Mouse (Mus musculus) frontal cortex, postnatal 36 days (tissue): ENCODE data around the gene Rufy4.

Experiments
- DNase-seq, 2 experiments: peaks; one replicate each; pipeline ENCODE4 v3.0.0; 2022; ENCODE audit warnings: low spot score in 2 of 2

Rufy4 gene

DNA sequence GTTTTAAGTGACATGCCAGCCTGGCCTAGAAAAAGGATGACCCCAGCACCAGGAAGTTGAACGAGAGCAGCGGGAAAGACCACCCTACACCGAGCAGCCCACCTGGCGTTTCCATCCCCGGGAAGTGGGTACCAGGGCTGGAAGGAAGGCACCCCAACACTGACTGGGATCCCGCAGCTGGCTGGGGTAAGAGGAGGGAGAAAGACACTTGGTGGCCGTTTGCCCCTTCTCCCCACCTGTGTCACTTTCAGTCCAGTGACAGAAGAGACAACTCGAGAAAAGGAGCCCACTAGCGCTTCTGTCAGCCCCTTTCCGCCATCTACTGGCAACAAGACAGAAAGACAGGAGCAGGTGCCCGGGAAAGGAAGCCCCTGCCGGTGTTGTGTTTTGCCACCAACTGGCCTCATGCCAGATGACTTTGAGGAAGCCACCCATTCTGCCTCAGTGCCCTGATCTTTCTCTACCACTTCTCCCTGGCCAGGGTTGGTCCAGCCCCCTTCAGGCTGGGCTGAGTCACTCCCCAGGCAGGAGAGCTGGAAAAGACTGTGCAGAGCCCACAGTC is at the start of gene Rufy4:
Gene Rufy4 (plus strand): TSS at position 551 of the 562 bp plus-strand sequence.
- DNase-seq = peak; percentile 48 to 53

DNA sequence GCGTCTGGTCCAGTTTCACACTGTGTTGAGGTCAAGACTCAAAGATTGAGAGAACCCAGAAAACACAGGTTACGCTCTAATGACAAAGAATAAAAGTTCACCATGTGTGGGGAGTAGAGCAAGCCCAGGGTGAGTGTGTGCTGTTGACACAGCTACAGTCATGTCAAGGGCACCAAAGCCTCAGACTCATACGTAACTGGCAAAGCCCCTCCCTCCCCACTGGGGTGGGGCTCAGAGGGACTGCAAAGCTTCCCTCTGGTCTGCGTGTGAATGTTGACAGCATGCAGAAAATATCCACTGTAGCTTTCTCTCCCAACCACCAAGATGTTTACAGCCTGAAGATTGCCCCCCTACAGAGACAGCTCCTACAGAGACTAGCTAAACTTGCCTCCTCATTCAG is 49.1 kb upstream of the Rufy4 start:
- no peak for DNase-seq

DNA sequence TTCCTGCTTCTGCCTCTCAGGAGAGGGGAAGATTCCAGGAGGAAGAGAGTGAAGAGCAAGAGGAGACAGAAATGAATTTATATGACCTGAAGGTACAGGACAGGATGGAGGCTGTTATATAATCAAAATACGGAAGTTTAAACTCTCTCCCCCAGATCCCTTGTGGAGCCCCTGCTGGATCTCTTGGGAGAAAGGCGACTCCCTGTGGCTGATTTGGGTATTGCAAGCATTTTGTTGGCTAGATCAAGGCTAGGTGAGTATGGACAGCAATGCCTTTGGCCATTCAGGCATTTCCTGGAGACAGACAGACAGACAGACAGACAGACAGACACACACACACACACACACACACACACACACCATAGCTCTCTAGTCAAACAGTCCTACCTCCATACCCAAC is 48.0 kb upstream of the Rufy4 start:
- DNase-seq = peak; percentile 74

DNA sequence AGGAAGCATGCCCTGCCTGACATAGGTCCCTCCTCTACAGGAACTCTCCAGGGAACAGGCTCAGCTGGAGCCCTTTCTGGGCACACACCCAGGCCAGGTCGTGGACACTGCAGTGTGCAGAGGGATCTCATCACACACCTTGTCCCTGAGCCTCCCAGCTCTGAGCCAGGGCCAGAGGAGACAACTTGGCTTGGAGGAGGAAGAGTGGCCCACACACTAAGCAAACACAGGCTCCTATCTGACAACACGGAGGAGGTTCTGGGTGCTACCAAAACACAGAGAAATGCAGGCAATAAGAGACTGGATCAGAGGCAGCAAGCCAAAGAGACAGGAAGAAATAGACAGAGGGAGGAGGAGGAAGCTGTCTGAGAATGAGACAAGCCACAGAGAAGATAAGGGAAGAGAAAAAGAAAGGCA is 43.8 kb upstream of the Rufy4 start:
- peak; percentile 39 to 41 for DNase-seq

DNA sequence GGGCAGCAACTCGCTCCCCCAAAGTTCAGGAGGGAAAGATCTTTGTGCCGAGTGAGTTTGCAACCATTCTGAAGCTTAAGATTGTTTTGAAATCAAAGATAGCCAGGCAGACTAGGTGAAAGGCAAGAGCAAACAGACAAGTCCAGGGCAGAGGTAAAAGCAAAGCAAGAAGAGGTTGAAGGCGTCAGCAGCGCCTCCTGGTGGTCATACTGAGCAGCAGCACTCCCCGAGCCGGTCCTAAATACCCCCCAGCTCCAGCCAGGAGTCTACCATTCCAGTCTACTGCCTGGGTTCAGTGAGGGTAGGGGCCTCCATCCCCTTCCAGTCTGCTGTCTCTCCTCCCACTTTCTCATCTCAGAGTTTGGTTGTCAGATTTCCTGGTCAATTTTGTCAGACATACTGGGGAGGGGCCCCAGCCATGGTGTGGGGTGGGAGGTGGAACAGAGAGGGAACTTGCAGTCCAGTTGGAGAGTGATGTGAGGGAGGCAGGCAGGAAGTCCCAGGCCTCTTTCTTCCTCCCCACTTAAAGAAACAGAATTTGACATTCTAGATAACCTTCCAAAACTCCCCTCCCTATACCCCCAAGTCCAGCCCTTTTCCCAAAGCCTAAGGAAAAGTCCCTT is 42.4 kb upstream of the Rufy4 start:
- no peak for DNase-seq

DNA sequence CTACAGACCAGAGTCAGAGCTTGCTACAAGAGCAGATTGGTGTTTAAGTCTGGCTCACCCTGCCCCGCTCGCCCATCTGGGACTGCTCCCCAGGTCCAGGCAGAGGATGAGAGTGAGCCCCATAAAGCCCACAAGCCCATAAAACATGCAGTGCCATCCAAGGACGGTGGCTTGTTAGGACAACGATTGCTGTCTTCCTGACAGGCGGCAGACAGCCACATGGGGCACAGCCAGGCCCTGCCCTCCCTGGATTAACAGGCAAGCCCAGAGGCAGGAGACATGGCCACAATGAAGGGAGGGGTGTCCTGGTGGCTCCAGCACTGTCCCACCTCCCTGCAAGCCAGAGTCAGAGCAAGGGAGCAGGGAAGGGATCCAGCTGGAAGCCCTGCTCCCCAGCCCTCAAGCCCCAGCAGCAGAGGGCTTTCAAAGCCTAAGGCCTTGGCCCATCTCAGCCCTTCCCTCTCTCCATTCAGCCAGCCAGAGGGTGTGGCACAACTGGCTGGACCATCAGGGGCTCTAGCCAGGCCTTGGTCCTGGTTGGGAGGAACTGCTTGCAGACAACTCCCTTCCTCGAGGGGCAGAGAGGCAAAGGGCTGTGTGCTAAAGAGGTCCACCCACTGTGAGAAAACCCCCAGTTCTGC is 41.2 kb upstream of the Rufy4 start:
- no peak for DNase-seq

DNA sequence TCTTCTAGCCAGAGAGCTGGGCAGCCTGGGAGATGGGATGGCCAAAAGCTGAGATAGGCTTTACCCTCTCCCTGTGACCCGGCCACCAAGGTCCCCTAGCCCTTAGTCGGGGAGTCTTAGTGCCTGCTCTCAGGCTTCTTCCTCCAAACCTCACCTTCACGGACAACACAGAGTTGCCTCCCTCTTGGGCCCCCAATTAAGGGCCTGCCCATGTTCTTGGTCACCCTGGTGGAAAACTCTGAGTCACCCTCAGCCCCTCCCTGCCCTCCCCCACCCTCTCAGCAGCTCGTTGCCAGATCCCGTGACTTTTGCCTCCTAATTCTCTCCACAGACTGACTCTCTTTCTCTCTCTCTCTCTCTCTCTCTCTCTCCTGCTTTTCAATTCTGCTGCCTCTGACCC is 40.6 kb upstream of the Rufy4 start:
- DNase-seq = no peak

DNA sequence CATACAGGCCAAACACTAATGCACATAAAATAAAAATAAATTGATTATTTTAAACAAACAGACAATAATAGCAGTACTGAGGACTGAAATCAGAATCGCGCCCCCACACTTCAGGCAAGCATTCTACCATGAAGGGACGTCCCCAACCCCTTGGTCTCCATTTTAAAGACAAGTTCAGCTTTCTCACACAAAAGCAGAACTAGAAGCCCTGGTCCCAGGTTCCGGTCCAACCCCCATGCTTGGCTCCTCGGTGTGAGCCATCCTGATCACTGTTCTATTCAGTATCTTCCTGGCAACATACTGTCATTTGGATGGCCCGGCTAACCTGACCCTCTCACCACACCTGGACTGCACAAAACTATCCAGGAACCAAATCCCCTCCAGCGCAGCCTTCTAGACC is 39.8 kb upstream of the Rufy4 start:
- no peak for DNase-seq

DNA sequence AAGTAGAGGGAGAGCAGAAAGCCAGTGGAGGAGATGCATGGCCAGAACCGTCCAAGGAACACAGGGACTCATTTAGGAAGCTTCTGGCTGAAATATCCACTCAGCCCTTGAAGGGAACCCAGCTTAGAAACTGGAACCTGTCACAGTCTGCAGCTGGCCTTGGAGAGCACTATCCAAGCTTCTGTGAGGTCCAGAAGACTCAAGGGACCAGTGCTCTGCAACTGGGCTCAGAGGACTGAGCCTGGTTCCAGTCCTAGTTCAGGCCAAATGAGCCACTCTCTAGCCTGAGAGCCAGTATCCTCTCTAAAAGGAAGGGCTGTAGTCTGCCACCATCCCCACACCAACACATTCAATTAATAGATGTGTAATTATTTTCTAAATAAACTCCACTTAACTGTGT is 36.8 kb upstream of the Rufy4 start:
- no peak for DNase-seq

DNA sequence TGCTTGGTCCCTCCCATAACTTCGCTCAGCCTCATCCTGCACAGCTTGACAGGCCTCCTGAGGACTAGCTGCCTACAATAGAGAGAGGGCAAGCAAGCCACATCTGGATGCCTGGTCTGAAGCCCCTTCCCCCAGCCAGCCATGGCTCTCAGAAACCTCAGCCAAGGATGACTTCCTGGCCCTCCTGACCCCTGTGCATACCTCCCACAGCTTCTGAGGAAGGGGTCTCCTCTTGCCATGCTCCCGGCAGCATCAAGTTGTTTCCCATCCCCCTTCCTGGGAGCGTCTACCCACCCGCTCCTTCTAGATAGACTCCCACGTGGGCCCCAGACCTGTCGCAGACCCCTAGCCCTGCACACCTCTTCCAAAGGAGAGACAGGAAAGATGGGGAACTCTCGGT is 35.0 kb upstream of the Rufy4 start:
- DNase-seq = no peak

DNA sequence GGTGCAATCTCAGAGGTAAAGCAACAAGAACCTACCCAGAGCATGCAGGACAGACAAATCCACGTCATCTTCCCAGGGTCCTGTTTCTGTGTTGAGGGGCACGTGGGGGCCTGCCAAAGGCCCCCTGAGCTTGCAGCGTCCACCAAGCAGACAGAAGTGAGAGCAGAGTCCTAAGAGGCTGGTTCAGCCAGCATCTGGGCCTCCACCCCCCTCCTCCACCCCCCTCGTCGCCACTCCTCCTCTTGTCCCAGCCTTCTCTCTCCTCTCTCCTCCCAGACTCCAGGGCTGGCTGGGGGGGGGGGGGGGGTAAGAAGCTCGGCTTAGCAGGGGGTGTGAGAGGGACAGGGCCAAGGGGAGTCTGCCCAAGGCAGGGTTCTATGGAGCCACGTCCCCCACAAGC is 34.2 kb upstream of the Rufy4 start:
- DNase-seq = no peak

DNA sequence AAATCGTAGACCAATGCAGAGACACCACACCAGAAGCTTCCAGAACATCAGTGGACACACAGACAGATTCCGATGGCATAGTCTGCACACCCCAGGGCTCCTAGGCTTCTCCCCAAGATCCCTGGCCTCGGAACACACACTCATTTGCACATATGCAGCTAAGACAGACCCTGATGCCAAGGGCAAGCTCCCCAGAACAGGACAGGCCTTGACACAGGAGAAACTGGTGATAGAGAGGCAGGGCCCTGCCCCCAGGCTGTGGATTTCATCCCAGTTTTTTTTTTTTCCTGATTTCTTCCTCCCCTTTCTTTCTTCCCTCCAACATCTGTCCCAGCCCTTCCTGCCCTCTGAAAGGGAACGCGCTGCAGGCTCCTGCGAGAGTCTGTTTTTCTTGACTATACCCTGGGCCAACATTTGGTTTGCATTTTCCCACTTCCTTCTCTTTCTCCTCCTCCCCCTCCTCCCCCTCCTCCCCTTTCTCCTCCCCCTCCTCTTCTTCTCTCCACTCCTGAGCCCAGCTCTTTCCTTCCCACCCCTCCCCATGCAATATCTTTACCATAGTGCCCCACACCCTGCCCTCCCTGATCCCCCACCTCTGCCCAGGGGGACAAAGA is 33.6 kb upstream of the Rufy4 start:
- no peak for DNase-seq

DNA sequence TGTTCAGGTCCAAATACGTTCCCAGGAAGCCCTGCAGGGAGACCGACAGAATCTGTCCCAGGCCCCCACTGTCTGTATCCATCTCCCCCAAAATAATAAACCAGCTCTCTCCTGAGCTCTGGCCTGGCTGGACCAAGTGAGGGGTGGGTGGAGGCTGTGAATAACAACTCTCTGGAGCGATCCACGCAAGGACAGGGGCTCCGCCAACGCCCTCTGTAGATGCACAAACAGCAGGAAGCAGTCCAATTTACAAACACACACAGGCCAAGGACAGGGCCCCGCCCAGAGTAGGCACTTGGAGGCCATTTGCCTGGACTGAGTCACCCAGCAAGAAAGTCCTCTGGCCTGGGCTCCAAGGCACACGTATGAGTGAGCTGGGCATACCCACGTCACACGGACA is 33.1 kb upstream of the Rufy4 start:
- no peak for DNase-seq

DNA sequence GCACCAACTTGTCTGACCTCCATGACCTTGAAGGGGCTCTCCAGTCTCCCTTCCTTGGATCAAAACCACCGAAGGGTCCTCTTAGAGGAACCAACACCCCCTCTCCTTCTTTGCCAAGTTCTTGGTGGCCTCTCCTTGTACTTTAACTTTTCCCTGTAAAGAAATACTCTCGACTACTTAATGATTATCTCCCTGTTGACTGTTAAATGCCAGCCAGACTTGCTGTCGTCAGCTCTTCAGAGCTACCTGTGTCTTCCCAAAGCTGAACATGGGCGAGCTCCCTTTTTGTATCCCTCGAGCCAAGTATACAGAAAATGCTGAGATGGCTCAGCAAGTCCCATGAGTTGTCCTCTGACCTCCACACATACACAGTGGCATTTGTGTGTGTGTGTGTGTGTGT is 31.9 kb upstream of the Rufy4 start:
- DNase-seq = no peak

DNA sequence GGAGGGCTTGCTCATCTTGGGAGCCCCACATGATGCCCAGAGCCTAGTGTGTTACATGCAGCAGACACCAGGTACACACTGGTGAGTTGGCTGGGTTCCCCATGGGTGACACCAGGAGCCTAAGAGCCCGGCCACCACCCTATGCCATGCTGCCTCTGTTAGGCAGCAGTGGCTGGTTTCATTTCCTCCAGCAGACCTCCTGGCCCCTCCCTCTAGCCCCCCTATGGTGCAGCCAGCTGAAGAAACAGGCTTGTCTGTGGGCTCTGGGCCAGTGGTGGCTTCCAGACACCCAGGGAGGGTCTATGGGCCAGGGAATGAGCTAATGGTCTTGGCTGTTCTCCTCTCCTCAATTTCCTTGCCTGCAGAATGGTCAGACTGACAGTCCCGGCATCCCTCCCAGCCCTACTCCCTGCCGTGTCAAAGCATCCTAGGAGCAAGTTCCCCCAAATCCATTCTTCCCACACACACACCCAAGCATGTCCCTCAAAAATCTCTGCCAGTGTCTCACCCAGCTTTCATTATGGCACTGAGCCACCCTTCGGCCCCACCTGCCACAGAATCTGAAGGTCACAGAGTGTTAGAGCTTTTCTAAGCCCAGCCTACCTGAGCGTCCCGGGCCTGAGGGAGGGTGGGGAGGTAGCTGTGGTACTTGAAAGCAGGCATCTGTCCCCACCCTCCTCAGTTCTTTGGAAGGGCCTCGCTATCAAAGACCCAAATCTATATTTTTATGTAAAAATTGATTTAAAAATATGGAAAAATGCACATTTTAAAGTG is 30.7 kb upstream of the Rufy4 start:
- no peak for DNase-seq

DNA sequence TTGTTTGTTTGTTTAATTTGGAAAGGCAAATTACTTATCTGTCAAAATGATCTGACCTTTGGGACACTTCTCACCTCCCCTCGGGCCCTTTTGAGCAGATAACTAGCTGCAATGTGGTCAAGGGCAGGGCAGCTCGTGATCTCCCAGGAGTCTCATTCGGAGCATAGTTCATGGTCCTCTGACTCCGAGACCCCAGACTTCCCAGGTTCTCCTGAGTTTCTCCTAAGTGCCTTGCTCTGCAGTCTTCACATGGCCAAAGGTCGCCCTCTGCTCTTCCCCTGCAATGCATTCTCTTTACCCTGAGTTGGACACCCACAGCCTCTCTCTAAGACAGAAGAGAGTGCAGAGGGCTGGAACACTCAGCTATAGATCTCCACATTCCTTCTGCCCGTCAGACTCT is 30.0 kb upstream of the Rufy4 start:
- no peak for DNase-seq

DNA sequence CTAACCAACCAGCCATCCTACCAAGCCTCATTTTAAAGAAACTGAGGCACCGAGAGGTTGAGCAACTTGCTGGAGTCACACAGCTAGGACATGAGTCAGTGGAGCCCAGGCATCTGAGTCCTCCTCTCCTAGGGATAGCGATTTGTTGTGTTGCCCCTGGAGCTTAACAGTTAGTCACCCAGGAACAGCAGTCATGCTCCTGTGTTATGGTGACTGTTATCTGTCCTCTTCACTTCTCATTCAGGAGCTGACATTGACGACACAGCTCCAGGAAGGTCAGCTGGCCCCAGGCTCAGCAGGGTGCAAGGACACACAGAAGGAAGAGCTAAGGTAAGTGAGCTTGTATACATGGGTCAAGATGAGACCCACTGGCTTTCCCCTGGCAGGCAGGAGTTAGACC is 29.6 kb upstream of the Rufy4 start:
- no peak for DNase-seq

DNA sequence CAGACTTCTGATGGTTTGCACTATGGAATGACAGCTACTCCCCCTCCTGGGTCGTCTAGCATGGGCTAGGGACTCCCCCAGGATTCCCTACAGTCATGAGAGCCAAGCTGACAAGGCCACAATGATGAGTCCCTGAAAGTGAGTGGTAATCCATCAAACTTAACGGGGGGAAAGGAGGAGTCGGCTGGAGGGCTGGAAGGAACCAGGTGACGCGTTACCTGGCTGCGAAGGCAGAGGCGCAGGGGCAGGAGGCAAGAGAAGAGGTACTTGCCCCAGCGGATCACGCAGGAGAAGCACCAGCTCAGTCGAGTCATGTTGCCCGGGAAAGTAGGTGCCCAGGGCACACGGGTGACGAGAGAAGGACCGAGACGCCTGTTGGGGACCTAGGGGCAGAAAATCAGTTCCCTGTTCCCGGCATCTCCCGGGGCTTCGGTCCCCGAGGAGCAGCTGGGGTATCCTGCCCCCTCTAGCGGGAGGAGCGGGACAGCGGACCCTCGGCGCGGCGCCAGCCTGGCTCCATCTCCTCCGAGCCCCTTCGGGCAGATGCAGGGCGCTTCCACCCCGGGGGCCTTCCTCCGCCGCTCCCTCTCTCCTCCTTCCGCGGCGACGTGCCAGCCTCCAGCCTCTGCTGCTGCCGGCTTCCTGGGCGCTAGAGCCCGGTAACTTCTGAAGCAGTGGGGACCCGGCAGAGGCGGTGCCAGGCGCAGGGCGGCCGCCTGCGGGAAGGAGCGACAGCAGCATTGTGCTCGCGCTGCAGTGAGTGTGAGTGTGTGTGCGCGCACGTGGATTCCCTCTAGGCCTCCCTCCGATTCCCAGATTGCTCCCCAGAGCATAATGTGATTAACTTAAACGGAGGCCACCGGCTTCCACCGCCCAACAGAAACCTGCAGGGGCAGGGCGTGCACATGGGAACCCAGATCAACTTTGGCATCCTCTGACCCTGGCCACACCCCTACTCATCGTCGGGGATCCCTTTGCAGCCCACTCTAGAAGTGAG is 27.0 kb upstream of the Rufy4 start:
- DNase-seq = peak; percentile 31 to 42

DNA sequence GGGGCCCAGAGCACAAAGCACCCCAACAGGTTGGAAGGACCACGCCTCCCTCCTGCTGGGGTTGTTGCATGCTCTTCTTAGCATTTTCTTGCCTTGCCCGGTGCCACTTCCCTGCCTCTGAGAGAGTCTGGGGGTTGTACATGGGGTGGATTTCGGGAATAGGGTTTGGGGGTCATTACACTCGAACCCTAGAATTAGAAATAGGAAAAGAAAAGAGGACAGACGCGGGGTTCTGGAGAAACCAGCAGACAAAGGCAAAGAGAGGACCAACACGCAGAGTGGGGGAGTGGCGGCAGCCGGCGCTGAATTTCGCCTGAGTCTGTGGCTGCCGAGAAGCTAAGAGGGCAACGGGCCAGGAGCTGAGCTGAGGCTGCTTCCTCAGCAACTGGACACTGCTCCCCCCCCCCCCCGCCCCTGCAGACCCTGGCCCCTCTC is 26.3 kb upstream of the Rufy4 start:
- no peak for DNase-seq

DNA sequence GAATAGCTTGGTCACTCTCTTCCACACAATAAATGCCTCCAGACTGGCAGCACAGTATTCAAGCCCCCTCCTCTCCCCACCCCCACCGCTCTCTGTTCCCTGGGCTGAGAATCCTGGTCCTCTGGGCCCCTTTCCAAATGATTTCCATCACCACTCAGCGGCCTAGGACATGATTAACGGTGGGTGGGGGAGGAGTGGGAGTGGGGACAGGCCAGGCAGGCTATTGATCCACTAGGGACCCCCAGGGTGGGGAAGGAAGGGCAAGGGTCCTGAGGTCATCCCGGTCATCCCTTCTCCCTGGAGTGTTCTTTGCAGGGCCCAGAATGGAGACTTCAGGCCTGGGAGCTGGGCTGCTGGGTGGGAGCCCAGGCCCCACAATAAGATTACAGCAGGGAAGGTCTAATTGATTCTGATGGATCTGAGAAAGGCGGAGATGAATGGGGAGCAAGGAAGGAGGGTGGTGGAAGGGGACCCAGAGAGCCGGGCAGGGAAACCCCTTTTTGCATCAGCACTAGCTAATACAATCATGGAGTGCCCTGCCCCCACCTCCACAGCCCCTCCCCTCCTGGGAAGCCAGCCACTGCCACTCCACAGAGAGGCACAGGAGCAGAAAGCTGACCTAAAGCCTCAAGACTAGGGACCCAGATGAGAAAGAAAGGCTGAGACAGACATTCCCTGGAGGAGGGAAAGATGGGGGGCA is 21.5 kb upstream of the Rufy4 start:
- DNase-seq = peak in 1 of 2 experiments; percentile 29
